Mouse (Mus musculus): ENCODE measurements around the gene Mgat5b.

Gene Mgat5b

GRCm38 (mm10) chr11:116973508-116973907, 54.8 kb downstream of the Mgat5b start:
- in situ Hi-C loops (cut with MboI, MseI) = loop anchor here (25.0 kb wide), 1 partner anchor 1814 kb away; no protein-coding TSS in a partner anchor

- in situ Hi-C loops (cut with MboI, MseI) = loop anchor here (25.0 kb wide), 1 partner anchor 1813 kb away; no protein-coding TSS in a partner anchor
Observed at GRCm38 (mm10) chr11:116974341-116974740, 55.7 kb downstream of the Mgat5b start.

- in situ Hi-C loops (cut with MboI, MseI) = no loop called here
Observed at GRCm38 (mm10) chr11:116980313-116980712, 61.6 kb downstream of the Mgat5b start.

GRCm38 (mm10) chr11:116982543-116982942, 63.9 kb downstream of the Mgat5b start:
- in situ Hi-C loops (cut with MboI, MseI) = no loop called here

- in situ Hi-C loops (cut with MboI, MseI) = no loop called here
Observed at GRCm38 (mm10) chr11:116985504-116986385, 67.1 kb downstream of the Mgat5b start.

- in situ Hi-C loops (cut with MboI, MseI) = no loop called here
Observed at GRCm38 (mm10) chr11:116988131-116988530, 69.5 kb downstream of the Mgat5b start.

- in situ Hi-C loops (cut with MboI, MseI) = no loop called here
Observed at GRCm38 (mm10) chr11:116990231-116990630, 71.6 kb downstream of the Mgat5b start.

GRCm38 (mm10) chr11:116991410-116991809, 72.7 kb downstream of the Mgat5b start:
- in situ Hi-C loops (cut with MboI, MseI) = no loop called here

GRCm38 (mm10) chr11:116991964-116992363, 73.3 kb downstream of the Mgat5b start:
- in situ Hi-C loops (cut with MboI, MseI) = no loop called here

- in situ Hi-C loops (cut with MboI, MseI) = no loop called here
Observed at GRCm38 (mm10) chr11:116994095-116994582, 75.5 kb downstream of the Mgat5b start.

GRCm38 (mm10) chr11:116996976-116997375, 78.3 kb downstream of the Mgat5b start:
- in situ Hi-C loops (cut with MboI, MseI) = no loop called here

- in situ Hi-C loops (cut with MboI, MseI) = no loop called here
Observed at GRCm38 (mm10) chr11:116998935-116999334, 80.3 kb downstream of the Mgat5b start.

- in situ Hi-C loops (cut with MboI, MseI) = no loop called here
Observed at GRCm38 (mm10) chr11:117000219-117000618, 81.6 kb downstream of the Mgat5b start.

GRCm38 (mm10) chr11:117001789-117002188, 83.1 kb downstream of the Mgat5b start:
- in situ Hi-C loops (cut with MboI, MseI) = no loop called here

GRCm38 (mm10) chr11:117003503-117003902, 84.8 kb downstream of the Mgat5b start:
- in situ Hi-C loops (cut with MboI, MseI) = no loop called here

- in situ Hi-C loops (cut with MboI, MseI) = no loop called here
Observed at GRCm38 (mm10) chr11:117004277-117004676, 85.6 kb downstream of the Mgat5b start.

- in situ Hi-C loops (cut with MboI, MseI) = no loop called here
Observed at GRCm38 (mm10) chr11:117017462-117017861, 98.8 kb downstream of the Mgat5b start.

GRCm38 (mm10) chr11:117018410-117018809, 99.7 kb downstream of the Mgat5b start:
- in situ Hi-C loops (cut with MboI, MseI) = no loop called here

- in situ Hi-C loops (cut with MboI, MseI) = loop anchor here (5.0 kb wide), 1 partner anchor 64 kb away; no protein-coding TSS in a partner anchor
Observed at GRCm38 (mm10) chr11:117021026-117021425, 102.4 kb downstream of the Mgat5b start.

GRCm38 (mm10) chr11:117023537-117023936, 104.9 kb downstream of the Mgat5b start:
- in situ Hi-C loops (cut with MboI, MseI) = loop anchor here (5.0 kb wide), 1 partner anchor 66 kb away; no protein-coding TSS in a partner anchor

- in situ Hi-C loops (cut with MboI, MseI) = loop anchor here (25.0 kb wide), 1 partner anchor 1785 kb away; no protein-coding TSS in a partner anchor
Observed at GRCm38 (mm10) chr11:117027681-117028080, 109.0 kb downstream of the Mgat5b start.

GRCm38 (mm10) chr11:117028861-117029568, 110.4 kb downstream of the Mgat5b start:
- in situ Hi-C loops (cut with MboI, MseI) = loop anchor here (25.0 kb wide), 1 partner anchor 1783 kb away; no protein-coding TSS in a partner anchor

Data from T-helper 1 cell (primary cell).